In the genomic region with DNA sequence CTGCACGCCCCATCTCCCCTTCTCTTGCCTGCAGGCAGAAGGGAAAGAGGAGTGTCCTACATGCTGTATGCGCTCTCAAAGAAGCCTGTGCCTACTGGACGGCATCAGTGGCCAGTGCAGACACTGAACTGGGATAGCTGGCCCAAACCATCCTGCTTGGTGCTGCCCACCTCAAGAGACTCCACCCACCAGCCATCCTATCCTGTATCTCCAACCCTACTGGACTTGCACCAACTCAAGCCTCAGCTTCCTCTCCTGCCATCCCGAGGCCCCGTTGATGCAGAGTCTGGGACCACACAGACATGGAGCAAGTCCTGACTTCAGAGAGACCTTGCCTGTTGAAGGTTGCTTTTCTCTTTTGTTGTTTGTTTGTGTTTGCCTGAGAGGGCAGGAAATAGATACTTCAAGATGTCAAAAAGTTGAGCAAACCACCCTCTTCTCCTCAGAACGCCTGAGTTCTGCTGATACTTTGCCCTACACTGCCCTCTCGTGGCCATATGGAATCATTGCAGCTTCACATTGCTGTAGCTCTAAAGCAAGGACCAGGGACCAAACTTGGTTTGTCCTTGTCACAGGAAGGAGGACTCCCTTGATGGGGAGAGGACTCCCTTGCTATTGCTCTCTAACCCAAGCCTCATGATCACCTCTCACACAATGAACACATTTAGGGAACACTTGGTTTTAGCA, we compare ENCODE assay signal across 8 mouse cellular contexts. TPM values are rescaled to one million over a fixed set of nuclear protein-coding genes. Genes with fewer than 3 reads are reported as not detected.
DNase-seq lines count a peak whose midpoint lies in the region; ATAC-seq and TF ChIP-seq lines count a peak whose summit lies in the region.

No protein-coding gene starts in this region.

- peak; percentile 95 for TF ChIP-seq CTCF in intestine, postnatal 0 days (IDR thresholded peaks at IDR 0.05; ENCODE audit: low read depth)
- peak; percentile 70; the same call in 1 of the 2 replicates for TF ChIP-seq CTCF in small intestine, adult 2 months (IDR thresholded peaks at IDR 0.05; ENCODE audit: extremely low read depth, insufficient read length, insufficient replicate concordance, low read depth, low read length)

- DNase-seq in heart, adult 18-20 months: peak; percentile 77 to 88
- peak; percentile 82 to 83 for DNase-seq in cerebellum, postnatal 14 days
- DNase-seq in frontal cortex, postnatal 36 days (ENCODE audit: low spot score in 2 of 2): peak; percentile 75 to 84
- DNase-seq in left cerebral cortex, postnatal 25 days (ENCODE audit: low spot score in 2 of 2): peak; percentile 81 to 84

- no peaks in the 10 kb centered on the region for H3K9me3 ChIP-seq in heart, embryonic 11.5 days (replicated peaks; ENCODE audit: control insufficient read depth, low read length)
- no peaks in the 10 kb centered on the region for H3K9me3 ChIP-seq in intestine, postnatal 0 days (ENCODE audit: control insufficient read depth)
- H3K9me3 ChIP-seq in midbrain, embryonic 13.5 days: no peaks in the 10 kb centered on the region

- H3K27me3 ChIP-seq in heart, embryonic 11.5 days (ENCODE audit: control insufficient read depth, insufficient read depth, low read length): 0 out of 2 replicates have a peak, but pooled peaks cover 3% of the 10 kb centered on the region
- H3K27me3 ChIP-seq in intestine, postnatal 0 days (replicated peaks; ENCODE audit: control insufficient read depth, insufficient read depth, low read length): no peaks in the 10 kb centered on the region
- H3K27me3 ChIP-seq in midbrain, embryonic 13.5 days: peaks cover 33% of the 10 kb centered on the region
- no peaks in the 10 kb centered on the region for H3K27me3 ChIP-seq in small intestine, adult 2 months (ENCODE audit: control insufficient read depth, insufficient read depth, low read length)

- intact Hi-C loops in left cerebral cortex, postnatal 25 days (cut with DNase I): loop anchor here (1.0 to 10.0 kb wide), 7 partner anchors 75 to 572 kb away; partner anchors contain the start of genes Fkbp14 and Plekha8

- 41% methylated on average over 7 of the region's 7 CpGs for WGBS in heart, embryonic 11.5 days (ENCODE audit: insufficient replicate concordance)
- 40% methylated on average over 7 of the region's 7 CpGs for WGBS in intestine, postnatal 0 days
- 56% methylated on average over 7 of the region's 7 CpGs for WGBS in midbrain, embryonic 13.5 days
- WGBS in small intestine, adult 2 months: 54% methylated on average over 7 of the region's 7 CpGs

- H3K9ac ChIP-seq in heart, embryonic 11.5 days (ENCODE audit: low read depth, low read length): no peak overlapping the region
- H3K9ac ChIP-seq in intestine, postnatal 0 days (ENCODE audit: low read depth, low read length): no peak overlapping the region
- no peak overlapping the region for H3K9ac ChIP-seq in midbrain, embryonic 13.5 days (replicated peaks)

- no peak overlapping the region for H3K27ac ChIP-seq in heart, embryonic 11.5 days (ENCODE audit: low read depth, low read length)
- no peak overlapping the region for H3K27ac ChIP-seq in intestine, postnatal 0 days (ENCODE audit: low read depth, low read length)
- H3K27ac ChIP-seq in midbrain, embryonic 13.5 days: no peak overlapping the region
- H3K27ac ChIP-seq in small intestine, adult 2 months (ENCODE audit: insufficient read depth, low read depth, low read length): no peak overlapping the region

- no peak overlapping the region for H3K4me2 ChIP-seq in heart, embryonic 11.5 days
- H3K4me2 ChIP-seq in intestine, postnatal 0 days (replicated peaks; ENCODE audit: low read depth): no peak overlapping the region
- no peak overlapping the region for H3K4me2 ChIP-seq in midbrain, embryonic 13.5 days (replicated peaks)

- TF ChIP-seq POLR2A in small intestine, adult 2 months (IDR thresholded peaks at IDR 0.05; ENCODE audit: low read depth, low read length): no peak

- H3K36me3 ChIP-seq in heart, embryonic 11.5 days (ENCODE audit: control insufficient read depth, insufficient read depth, low read length): no peaks in the 10 kb centered on the region
- no peaks in the 10 kb centered on the region for H3K36me3 ChIP-seq in intestine, postnatal 0 days (ENCODE audit: control insufficient read depth, insufficient read depth)
- no peaks in the 10 kb centered on the region for H3K36me3 ChIP-seq in midbrain, embryonic 13.5 days
- H3K36me3 ChIP-seq in small intestine, adult 2 months (ENCODE audit: control insufficient read depth, insufficient read depth, low read length): no peaks in the 10 kb centered on the region

- no peak overlapping the region for H3K4me3 ChIP-seq in heart, embryonic 11.5 days (ENCODE audit: low read depth, low read length)
- no peak overlapping the region for H3K4me3 ChIP-seq in intestine, postnatal 0 days (ENCODE audit: low read depth, low read length)
- H3K4me3 ChIP-seq in midbrain, embryonic 13.5 days (replicated peaks): no peak overlapping the region
- H3K4me3 ChIP-seq in small intestine, adult 2 months (ENCODE audit: low read depth, low read length): no peak overlapping the region

- ATAC-seq in heart, embryonic 11.5 days (replicated peaks; ENCODE audit: insufficient number of reproducible peaks, low FRiP score, low TSS enrichment): no peak
- no peak for ATAC-seq in intestine, postnatal 0 days
- ATAC-seq in midbrain, embryonic 13.5 days: peak; percentile 57

- H3K4me1 ChIP-seq in heart, embryonic 11.5 days (ENCODE audit: control insufficient read depth, insufficient read depth, low read length): no peaks in the 10 kb centered on the region
- no peaks in the 10 kb centered on the region for H3K4me1 ChIP-seq in intestine, postnatal 0 days (replicated peaks; ENCODE audit: control insufficient read depth, insufficient read depth, low read length)
- no peaks in the 10 kb centered on the region for H3K4me1 ChIP-seq in midbrain, embryonic 13.5 days (replicated peaks)
- no peaks in the 10 kb centered on the region for H3K4me1 ChIP-seq in small intestine, adult 2 months (ENCODE audit: control insufficient read depth, insufficient read depth, insufficient read length, low read length)

RNA-seq across cellular contexts. Expression of gene Inmt, which starts 7.9 kb away (rescaled TPM):
- total RNA-seq in heart, adult 18-20 months (2021): 10 to 100 TPM; 31.1 to 33.0 TPM
- not detected in 2 replicates for polyA plus RNA-seq in heart, embryonic 11.5 days (2014; fragmentation: Nextera tagmentation; extraction: Ambion mirVana)
- 0.10 TPM in 1 of 2 replicates, not detected in the other for polyA plus RNA-seq in intestine, postnatal 0 days (2015; fragmentation: Nextera tagmentation; extraction: Ambion mirVana)
- total RNA-seq in left cerebral cortex, postnatal 25 days (2021): 1 to 10 TPM; 1.0 to 1.6 TPM
- polyA plus RNA-seq in midbrain, embryonic 13.5 days (2015; fragmentation: Nextera tagmentation; extraction: Ambion mirVana): not detected in 2 replicates
- polyA plus RNA-seq in small intestine, adult 2 months (2012; rRNA removed): 0.27 and 1.1 TPM in 2 replicates

RNA-seq across cellular contexts. Expression of gene Crhr2, which starts 34.1 kb away (rescaled TPM):
- total RNA-seq in heart, adult 18-20 months (2021): 10 to 100 TPM; 19.9 to 20.1 TPM
- 4.2 and 5.3 TPM in 2 replicates for polyA plus RNA-seq in heart, embryonic 11.5 days (2014; fragmentation: Nextera tagmentation; extraction: Ambion mirVana)
- 0.10 and 0.20 TPM in 2 replicates for polyA plus RNA-seq in intestine, postnatal 0 days (2015; fragmentation: Nextera tagmentation; extraction: Ambion mirVana)
- total RNA-seq in left cerebral cortex, postnatal 25 days (2021): 1 to 10 TPM; 2.6 to 3.1 TPM
- polyA plus RNA-seq in midbrain, embryonic 13.5 days (2015; fragmentation: Nextera tagmentation; extraction: Ambion mirVana): 0.28 and 0.61 TPM in 2 replicates
- 0.37 and 0.51 TPM in 2 replicates for polyA plus RNA-seq in small intestine, adult 2 months (2012; rRNA removed)

RNA-seq across cellular contexts. Expression of gene Mindy4, which starts 36.3 kb away (rescaled TPM):
- total RNA-seq in heart, adult 18-20 months (2021): 1 to 10 TPM; 3.7 to 6.7 TPM
- 8.0 and 9.2 TPM in 2 replicates for polyA plus RNA-seq in heart, embryonic 11.5 days (2014; fragmentation: Nextera tagmentation; extraction: Ambion mirVana)
- 2.1 and 2.3 TPM in 2 replicates for polyA plus RNA-seq in intestine, postnatal 0 days (2015; fragmentation: Nextera tagmentation; extraction: Ambion mirVana)
- total RNA-seq in left cerebral cortex, postnatal 25 days (2021): 10 to 100 TPM; 12.6 to 13.0 TPM
- 11.0 and 11.6 TPM in 2 replicates for polyA plus RNA-seq in midbrain, embryonic 13.5 days (2015; fragmentation: Nextera tagmentation; extraction: Ambion mirVana)
- 0.81 and 0.98 TPM in 2 replicates for polyA plus RNA-seq in small intestine, adult 2 months (2012; rRNA removed)
